Mouse (Mus musculus): ENCODE measurements around the gene Serpinb6b. TPM values are rescaled to one million over a fixed set of nuclear protein-coding genes. Genes with fewer than 3 reads are reported as not detected.

Gene Serpinb6b
- total RNA-seq, 2 experiments from 2014 or later: 1.7 to 2.3 TPM

DNA sequence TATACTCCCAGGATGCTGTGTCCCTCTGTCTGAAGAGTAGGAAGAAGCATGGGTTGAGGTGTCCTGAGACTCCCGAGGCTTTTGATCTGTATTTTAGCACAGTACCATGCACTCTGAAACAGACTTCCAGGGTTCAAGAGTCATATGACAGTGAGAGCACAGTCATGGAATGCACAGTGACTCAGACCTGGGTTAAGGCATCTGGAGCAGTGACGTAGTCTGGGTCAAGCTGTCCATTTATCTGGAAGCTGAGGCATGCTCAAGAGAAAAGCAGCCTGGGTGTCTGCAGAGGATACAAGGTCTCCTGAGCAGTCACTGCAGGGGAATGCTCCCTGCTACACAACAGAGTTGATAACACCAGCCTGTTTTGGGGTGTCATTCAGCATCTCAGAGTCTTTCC lies 63.5 kb downstream of the Serpinb6b start:
- no peak for DNase-seq
- intact Hi-C loops (cut with DNase I): no loop called here

Other genes with a start within 250 kb of the Serpinb6b start
- gene Mylk4, start 181.3 kb upstream of the Serpinb6b start, total RNA-seq (2021): under 1 TPM; 0.44 to 0.66 TPM
- gene Wrnip1, start 163.2 kb upstream of the Serpinb6b start, total RNA-seq (2021): 10 to 100 TPM; 55.5 to 58.4 TPM
- gene D930007J09Rik, start 162.4 kb upstream of the Serpinb6b start, total RNA-seq (2021): 1 to 10 TPM in 1 of 2 experiments, not detected in 1; 1.6 TPM
- 1 to 10 TPM; 1.7 to 3.9 TPM for gene Serpinb1a, start 114.0 kb upstream of the Serpinb6b start, total RNA-seq (2021)
- gene Serpinb1c, start 67.0 kb upstream of the Serpinb6b start, total RNA-seq (2021): not detected
- 1 to 10 TPM; 1.8 to 1.9 TPM for gene Serpinb9, start 38.0 kb downstream of the Serpinb6b start, total RNA-seq (2021)
- gene Serpinb9b, start 62.2 kb downstream of the Serpinb6b start, total RNA-seq (2021): under 1 TPM in 1 of 2 experiments, not detected in 1; 0.16 TPM
- gene Serpinb1b, start 113.4 kb downstream of the Serpinb6b start, total RNA-seq (2021): under 1 TPM; 0.34 to 0.52 TPM
- gene Serpinb9c, start 194.5 kb downstream of the Serpinb6b start, total RNA-seq (2021): not detected
- not detected for gene Serpinb9d, start 227.8 kb downstream of the Serpinb6b start, total RNA-seq (2021)

All from left cerebral cortex, postnatal 4 days (tissue).